Mouse (Mus musculus) lung, postnatal 0 days (tissue): ENCODE results near the gene Ugt1a10. TPM values are rescaled to one million over a fixed set of nuclear protein-coding genes. Genes with fewer than 3 reads are reported as not detected.
"Not testable (repeated sequence)": the region's sequence is repeated elsewhere in the genome, so short reads cannot be mapped to it uniquely, and the experiment has no call there.

ENCODE experiments used
- ATAC-seq: fragments of 200-750 bp; cut with Nextera tagmentation; 2 replicates; pipeline ENCODE4 v1.8.0; 2017; ENCODE audit warnings: moderate library complexity
- DNase-seq: peaks from one replicate; pipeline ENCODE4 v3.0.0-alpha.2; 2016; ENCODE audit warnings: low spot score
- H3K27ac ChIP-seq: fragments of 300-500 bp; sonication (generic); 2 replicates; pipeline ENCODE4 v1.5.1; 2014; ENCODE audit warnings: antibody characterized with exemption, mild to moderate bottlenecking, low read length, mixed read lengths
- H3K27me3 ChIP-seq: fragments of 300-500 bp; sonication (generic); replicated peaks from 2 replicates; pipeline ENCODE4 v1.6.1; 2014; ENCODE audit warnings: low read length, mixed read lengths; ENCODE audit not compliant: insufficient read depth
- H3K36me3 ChIP-seq: fragments of 300-500 bp; sonication (generic); 2 replicates; pipeline ENCODE4 v1.6.1; 2014; ENCODE audit warnings: low read length, mixed read lengths; ENCODE audit not compliant: insufficient read depth
- H3K4me1 ChIP-seq: fragments of 300-500 bp; sonication (generic); 2 replicates; pipeline ENCODE4 v1.6.1; 2014; ENCODE audit warnings: antibody characterized with exemption, low read depth, low read length, mixed read lengths; ENCODE audit not compliant: insufficient read depth
- H3K4me2 ChIP-seq: fragments of 300-500 bp; sonication (generic); replicated peaks from 2 replicates; pipeline ENCODE4 v1.6.1; 2014; ENCODE audit warnings: low read depth, mild to moderate bottlenecking, low read length, moderate library complexity, mixed read lengths
- H3K4me3 ChIP-seq: fragments of 300-500 bp; sonication (generic); 2 replicates; pipeline ENCODE4 v1.5.1; 2014; ENCODE audit warnings: low read depth, low read length
- H3K9ac ChIP-seq: fragments of 300-500 bp; sonication (generic); replicated peaks from 2 replicates; pipeline ENCODE4 v1.6.1; 2014; ENCODE audit warnings: low read depth, mild to moderate bottlenecking
- H3K9me3 ChIP-seq: fragments of 300-500 bp; sonication (generic); 2 replicates; pipeline ENCODE4 v1.6.1; 2016; ENCODE audit warnings: low read length, mixed read lengths
- CTCF ChIP-seq: IDR thresholded peaks from 2 replicates; pipeline ENCODE4 v1.5.1; 2016; ENCODE audit warnings: antibody characterized with exemption, mild to moderate bottlenecking
- EP300 ChIP-seq: IDR thresholded peaks from 2 replicates; pipeline ENCODE4 v1.6.1; 2016; ENCODE audit warnings: antibody characterized with exemption, mild to moderate bottlenecking, control low read depth
- WGBS: fragments of 180-500 bp; shearing (Covaris S2); extraction: QIAGEN DNeasy Blood & Tissue Kit; methylation state at CpG from one replicate; pipeline ENCODE4 v1.1.7; 2014; 5-methylcytosine and 5-hydroxymethylcytosine counted together
- polyA plus RNA-seq: library from polyadenylated mRNA; unstranded; fragments of >200 nt; fragmentation: Nextera tagmentation; extraction: Ambion mirVana; gene quantifications from 2 replicates; pipeline ENCODE4 v1.2.1, GENCODE M21; 2015

Ugt1a10 gene
- polyA plus RNA-seq, 1 experiment from 2014 or later: not detected

GRCm38 (mm10) chr1:88217144-88217543 lies 162.0 kb downstream of the Ugt1a10 start:
- no peaks in the 10 kb centered on the region for H3K4me1 ChIP-seq
- H3K36me3 ChIP-seq: no peaks in the 10 kb centered on the region
- no peak for TF ChIP-seq EP300
- TF ChIP-seq CTCF: peak; percentile 19; the same call in 1 of the 2 replicates
- DNase-seq (no peak), ATAC-seq (no peak)
- H3K9ac ChIP-seq: no peak overlapping the region
- 52% methylated on average over 2 of the region's 2 CpGs for WGBS
- no peak overlapping the region for H3K4me2 ChIP-seq
- H3K27ac ChIP-seq: no peak overlapping the region
- H3K9me3 ChIP-seq: peaks cover 47% of the 10 kb centered on the region
- no peak overlapping the region for H3K4me3 ChIP-seq
- no peaks in the 10 kb centered on the region for H3K27me3 ChIP-seq

- Histone ChIP-seq H3K4me3 (no peak overlapping the region), H3K27ac (no peak overlapping the region), H3K36me3 (no peaks in the 10 kb centered on the region), H3K27me3 (no peaks in the 10 kb centered on the region), H3K4me1 (no peaks in the 10 kb centered on the region), H3K4me2 (no peak overlapping the region), H3K9ac (no peak overlapping the region), H3K9me3 (peaks cover 43% of the 10 kb centered on the region)
- TF ChIP-seq CTCF (no peak), EP300 (no peak)
- WGBS: 36% methylated on average over 3 of the region's 3 CpGs
- peak; percentile 27 for DNase-seq
- ATAC-seq: no peak
These were observed 162.4 kb downstream of the Ugt1a10 start for GRCm38 (mm10) chr1:88217576-88217975.

GRCm38 (mm10) chr1:88218051-88218450 lies 162.9 kb downstream of the Ugt1a10 start:
- Histone ChIP-seq H3K4me2 (no peak overlapping the region), H3K9me3 (peaks cover 38% of the 10 kb centered on the region), H3K27ac (no peak overlapping the region), H3K4me3 (no peak overlapping the region), H3K36me3 (no peaks in the 10 kb centered on the region), H3K9ac (no peak overlapping the region), H3K4me1 (no peaks in the 10 kb centered on the region), H3K27me3 (no peaks in the 10 kb centered on the region)
- WGBS: 71% methylated on average over 9 of the region's 9 CpGs
- TF ChIP-seq CTCF: no peak
- TF ChIP-seq EP300: no peak
- ATAC-seq: no peak
- peak; percentile 10 for DNase-seq

- no peaks in the 10 kb centered on the region for H3K4me1 ChIP-seq
- WGBS: 48% methylated on average over 4 of the region's 4 CpGs
- H3K4me2 ChIP-seq: no peak overlapping the region
- TF ChIP-seq EP300: no peak
- H3K4me3 ChIP-seq: no peak overlapping the region
- DNase-seq (no peak), ATAC-seq (no peak)
- no peaks in the 10 kb centered on the region for H3K36me3 ChIP-seq
- H3K9ac ChIP-seq: no peak overlapping the region
- no peak overlapping the region for H3K27ac ChIP-seq
- H3K9me3 ChIP-seq: peaks cover 32% of the 10 kb centered on the region
- no peaks in the 10 kb centered on the region for H3K27me3 ChIP-seq
These were observed 163.4 kb downstream of the Ugt1a10 start for GRCm38 (mm10) chr1:88218591-88218990.

- DNase-seq (peak; percentile 8), ATAC-seq (no peak)
- Histone ChIP-seq H3K4me2 (no peak overlapping the region), H3K4me3 (no peak overlapping the region), H3K4me1 (no peaks in the 10 kb centered on the region), H3K9me3 (peaks cover 28% of the 10 kb centered on the region), H3K9ac (no peak overlapping the region), H3K36me3 (no peaks in the 10 kb centered on the region), H3K27me3 (no peaks in the 10 kb centered on the region), H3K27ac (no peak overlapping the region)
- TF ChIP-seq CTCF (no peak), EP300 (no peak)
- WGBS: 11% methylated on average over 1 of the region's 1 CpGs
These were observed 163.9 kb downstream of the Ugt1a10 start for GRCm38 (mm10) chr1:88219054-88219453.

- no peaks in the 10 kb centered on the region for H3K27me3 ChIP-seq
- peak; percentile 15 for DNase-seq
- no peak for TF ChIP-seq CTCF
- TF ChIP-seq EP300: no peak
- H3K4me2 ChIP-seq: no peak overlapping the region
- no peaks in the 10 kb centered on the region for H3K4me1 ChIP-seq
- no peaks in the 10 kb centered on the region for H3K36me3 ChIP-seq
- no peak overlapping the region for H3K9ac ChIP-seq
- ATAC-seq: no peak
- no peak overlapping the region for H3K4me3 ChIP-seq
- peaks cover 17% of the 10 kb centered on the region for H3K9me3 ChIP-seq
- no peak overlapping the region for H3K27ac ChIP-seq
These were observed 165.1 kb downstream of the Ugt1a10 start for GRCm38 (mm10) chr1:88220336-88220735.

- Histone ChIP-seq H3K27ac (no peak overlapping the region), H3K4me2 (no peak overlapping the region), H3K9ac (no peak overlapping the region), H3K27me3 (no peaks in the 10 kb centered on the region), H3K9me3 (peaks cover 14% of the 10 kb centered on the region), H3K36me3 (no peaks in the 10 kb centered on the region), H3K4me3 (no peak overlapping the region), H3K4me1 (no peaks in the 10 kb centered on the region)
- ATAC-seq: no peak
- 38% methylated on average over 2 of the region's 2 CpGs for WGBS
- no peak for DNase-seq
- TF ChIP-seq EP300: no peak
- TF ChIP-seq CTCF: no peak
These were observed 167.0 kb downstream of the Ugt1a10 start for GRCm38 (mm10) chr1:88222216-88222615.

- not testable (repeated sequence) for H3K4me2 ChIP-seq, ATAC-seq, H3K4me1 ChIP-seq, H3K4me3 ChIP-seq, DNase-seq, H3K27me3 ChIP-seq, H3K27ac ChIP-seq, H3K36me3 ChIP-seq, H3K9ac ChIP-seq
- H3K9me3 ChIP-seq: peaks cover 17% of the 10 kb centered on the region
These were observed 167.9 kb downstream of the Ugt1a10 start for GRCm38 (mm10) chr1:88223011-88223515.
